In the genomic region with DNA sequence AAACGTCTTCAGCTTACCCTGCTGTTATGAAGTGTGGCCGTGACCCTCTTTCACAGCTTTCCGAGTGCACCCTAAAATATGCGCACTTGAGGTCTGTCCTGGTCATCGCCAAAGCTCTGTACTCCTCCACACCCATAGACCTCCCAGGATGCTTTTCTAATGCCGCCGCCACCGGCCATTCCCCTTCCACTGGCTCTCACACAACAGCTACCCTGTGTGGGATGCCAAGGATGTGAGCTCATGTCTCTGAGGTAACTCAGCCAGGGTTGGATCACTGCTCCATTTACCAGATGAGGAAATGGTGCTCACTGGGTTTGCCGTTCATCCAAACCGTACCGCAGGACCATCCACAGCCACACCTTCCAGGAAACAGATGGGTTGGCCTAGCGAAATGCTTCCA, we compare ENCODE assay signal across 13 mouse cellular contexts.
"Had no signal": no experiment of that assay in that cellular context is flagged by ENCODE, and none has a peak within 500 bp of the region (broad histone marks: within the 10 kb centered on the region; RNA-seq: fewer than 3 reads in every experiment).

No protein-coding gene starts in this region.

- DNase-seq: kidney, adult 9 months; kidney, postnatal 25 days; layer of hippocampus, adult 9-11 months; liver, embryonic 13.5 days; lung, adult 2 months; lung, postnatal 14 days; lung, postnatal 4 days; retina, postnatal 1 day; right cerebral cortex, postnatal 25 days; spleen, adult 18-20 months; thymus, adult 2 months; thymus, postnatal 14 days; thymus, postnatal 4 days had no signal
